Mouse (Mus musculus): ENCODE measurements around the gene Sesn3.
A peak's percentile ranks its signal among the peaks of the same experiment; 100 is the strongest.

GRCm38 (mm10) chr9:14288500-14288899 is 13.6 kb downstream of the Sesn3 start:
- TF ChIP-seq CTCF (IDR thresholded peaks at IDR 0.05 in 2 of 3, conservative IDR thresholded peaks at IDR 0.05 in 1 of 3; ENCODE audit: control insufficient read depth in 1 of 3, insufficient read depth in 1 of 3, low read depth in 2 of 3, low read length in 3 of 3, poor library complexity in 1 of 3, severe bottlenecking in 1 of 3) (0 out of 6 replicates have a peak, but pooled peaks of 1 of the 3 experiments have one; percentile 13), TBP (IDR thresholded peaks at IDR 0.05; ENCODE audit: low read depth, low read length) (no peak)

Data from MEL (cell line).